Mouse (Mus musculus): ENCODE results near the gene Setdb2.

GRCm38 (mm10) chr14:59440039-59440438 is 645 bp downstream of the Setdb2 start:
- TF ChIP-seq CTCF (IDR thresholded peaks at IDR 0.05; ENCODE audit: control insufficient read depth, insufficient read depth, insufficient read length) (no peak), USF1 (IDR thresholded peaks at IDR 0.05; ENCODE audit: low read depth) (no peak), MAX (IDR thresholded peaks at IDR 0.05) (no peak), MYOG (IDR thresholded peaks at IDR 0.05; ENCODE audit: control insufficient read depth, extremely low read depth, insufficient read length) (no peak), MYOD1 (IDR thresholded peaks at IDR 0.05; ENCODE audit: control insufficient read depth, insufficient read length, low read depth) (no peak)

Data from C2C12 (cell line).